Mouse (Mus musculus) neural tube, postnatal 0 days (tissue): Measurements from ENCODE around the gene Lca5. TPM values are rescaled to one million over a fixed set of nuclear protein-coding genes. Genes with fewer than 3 reads are reported as not detected.

Experiments used
- polyA plus RNA-seq: library from polyadenylated mRNA; unstranded; fragments of >200 nt; fragmentation: Nextera tagmentation; extraction: Ambion mirVana; gene quantifications from 2 replicates; pipeline ENCODE4 v1.2.1, GENCODE M21; 2015

Gene Lca5
- polyA plus RNA-seq: 12.8 and 13.7 TPM in 2 replicates

DNA sequence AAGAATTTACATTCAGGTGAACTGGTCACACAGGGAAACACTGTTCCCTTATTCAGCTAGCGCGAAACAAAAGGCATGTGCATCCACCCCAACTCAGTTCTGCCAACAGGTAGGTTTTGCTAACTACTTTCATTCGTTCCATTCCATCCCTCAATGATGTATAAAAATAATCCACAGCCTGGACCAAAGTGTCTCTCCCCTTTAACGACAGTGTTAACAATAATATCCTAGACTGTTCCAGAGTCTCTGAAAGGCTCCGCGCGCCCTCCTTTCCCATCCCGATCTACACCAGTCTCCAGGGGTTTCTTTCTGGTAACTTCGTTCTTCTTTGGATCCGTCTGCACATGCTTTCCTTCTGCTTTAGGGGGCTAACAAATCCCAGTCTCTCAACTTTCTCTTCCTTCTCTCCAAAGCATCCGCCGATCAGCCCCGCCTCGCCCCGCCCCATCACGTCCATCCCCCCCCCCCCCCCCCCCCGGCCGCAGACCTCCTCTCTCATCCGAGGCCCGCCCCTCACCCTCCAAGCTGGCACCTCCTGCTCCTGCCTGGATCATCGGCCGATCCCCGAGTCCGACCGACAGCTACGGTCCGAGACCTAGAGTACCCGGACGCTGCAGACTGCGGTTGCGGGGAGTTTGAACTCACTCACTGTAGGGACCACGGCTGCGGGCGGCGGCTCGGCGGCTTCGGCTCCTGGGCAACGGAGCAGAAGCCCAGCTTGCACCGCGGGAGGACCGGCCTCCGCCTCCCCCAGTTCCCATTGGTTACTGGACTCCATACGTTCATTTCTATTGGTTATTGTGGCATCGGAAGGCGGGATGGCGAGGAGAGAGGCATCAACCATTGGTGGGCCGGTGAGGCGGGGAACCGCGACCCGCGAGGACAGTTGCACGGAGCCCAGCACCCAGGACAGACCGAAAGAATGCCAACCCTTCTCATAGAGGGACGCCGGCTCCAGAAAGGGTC, at the start of gene Lca5:
TSS of gene Lca5 (minus strand) at position 736 of the 966 bp plus-strand sequence.

Other genes starting within 250 kb of the Lca5 start
- gene Sh3bgrl2, start 107.2 kb upstream of the Lca5 start, polyA plus RNA-seq: 6.3 and 6.5 TPM in 2 replicates